Mouse (Mus musculus): ENCODE data around the gene C2cd2l.
"Not testable (repeated sequence)": the region's sequence is repeated elsewhere in the genome, so short reads cannot be mapped to it uniquely, and the experiment has no call there.

C2cd2l gene

GRCm38 (mm10) chr9:44319105-44319886 lies 789 bp downstream of the C2cd2l start:
- in situ Hi-C loops (cut with MboI; ENCODE audit: low pct_unique_long_range_greater_than_20kb in 1 of 2, low sequenced_read_pairs in 2 of 2, unreplicated experiment in 1 of 2), result no loop called here

GRCm38 (mm10) chr9:44318826-44319095 lies 1.3 kb downstream of the C2cd2l start:
- in situ Hi-C loops (cut with MboI; ENCODE audit: low pct_unique_long_range_greater_than_20kb in 1 of 2, low sequenced_read_pairs in 2 of 2, unreplicated experiment in 1 of 2), result no loop called here

DNA sequence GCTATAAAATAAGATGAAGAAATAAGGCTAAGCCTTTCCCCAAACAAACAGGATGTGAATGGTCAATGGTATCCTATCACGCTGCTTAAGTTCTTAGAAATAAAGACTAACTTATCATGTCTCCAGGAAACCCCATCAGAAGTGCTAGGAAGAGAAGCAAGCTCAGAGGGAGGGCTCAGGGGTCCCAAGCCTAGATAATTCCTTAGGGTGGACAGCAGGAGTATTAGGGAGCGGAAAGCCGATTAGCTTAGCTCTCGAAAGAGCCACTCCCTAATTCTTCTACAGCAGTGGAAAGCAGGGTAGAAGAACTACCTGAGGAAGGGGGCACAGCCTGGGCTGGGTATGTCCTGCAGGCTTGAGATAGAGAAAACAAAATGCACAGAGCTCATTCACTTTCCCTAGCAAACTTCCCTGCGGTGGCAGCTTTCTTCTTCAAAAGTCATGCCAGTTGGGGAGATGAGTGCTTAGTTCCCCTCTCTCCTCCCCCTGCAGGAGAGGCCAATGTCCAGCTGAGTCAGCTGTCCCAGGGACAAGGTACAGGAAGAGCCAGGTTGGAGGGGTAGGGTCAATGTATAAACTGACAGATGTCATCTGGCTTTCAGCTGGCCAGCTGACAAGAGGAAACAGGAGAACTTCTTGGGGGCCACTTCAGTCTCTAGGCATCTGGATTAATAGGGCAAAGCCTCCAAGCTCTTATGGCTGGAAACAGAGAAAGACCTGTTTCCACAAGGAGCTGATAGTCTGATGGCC lies 1.8 kb downstream of the C2cd2l start:
- in situ Hi-C loops (cut with MboI; ENCODE audit: low pct_unique_long_range_greater_than_20kb in 1 of 2, low sequenced_read_pairs in 2 of 2, unreplicated experiment in 1 of 2), result no loop called here

- in situ Hi-C loops (cut with MboI; ENCODE audit: low pct_unique_long_range_greater_than_20kb in 1 of 2, low sequenced_read_pairs in 2 of 2, unreplicated experiment in 1 of 2), result no loop called here
These were observed 2.6 kb downstream of the C2cd2l start for GRCm38 (mm10) chr9:44317452-44317851.

GRCm38 (mm10) chr9:44314910-44315309 lies 5.2 kb downstream of the C2cd2l start:
- in situ Hi-C loops (cut with MboI; ENCODE audit: low pct_unique_long_range_greater_than_20kb in 1 of 2, low sequenced_read_pairs in 2 of 2, unreplicated experiment in 1 of 2), result no loop called here

DNA sequence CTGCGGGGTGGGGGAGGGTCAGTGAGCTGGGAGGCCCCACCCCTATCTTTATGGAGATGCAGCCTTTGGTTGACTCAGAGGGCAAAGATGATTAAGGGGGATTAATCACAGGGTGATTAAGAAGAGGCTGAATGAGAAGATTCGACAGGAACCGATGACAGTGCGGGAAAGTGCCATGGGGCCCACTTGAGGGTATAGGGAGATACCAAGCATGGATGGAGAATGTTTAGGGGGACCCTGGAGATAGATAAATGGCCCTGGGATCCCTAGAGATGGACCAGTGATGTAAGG lies 5.9 kb downstream of the C2cd2l start:
- in situ Hi-C loops (cut with MboI; ENCODE audit: low pct_unique_long_range_greater_than_20kb in 1 of 2, low sequenced_read_pairs in 2 of 2, unreplicated experiment in 1 of 2), result no loop called here

- in situ Hi-C loops (cut with MboI; ENCODE audit: low pct_unique_long_range_greater_than_20kb in 1 of 2, low sequenced_read_pairs in 2 of 2, unreplicated experiment in 1 of 2), result no loop called here
These were observed 6.4 kb downstream of the C2cd2l start for GRCm38 (mm10) chr9:44313476-44314256.

DNA sequence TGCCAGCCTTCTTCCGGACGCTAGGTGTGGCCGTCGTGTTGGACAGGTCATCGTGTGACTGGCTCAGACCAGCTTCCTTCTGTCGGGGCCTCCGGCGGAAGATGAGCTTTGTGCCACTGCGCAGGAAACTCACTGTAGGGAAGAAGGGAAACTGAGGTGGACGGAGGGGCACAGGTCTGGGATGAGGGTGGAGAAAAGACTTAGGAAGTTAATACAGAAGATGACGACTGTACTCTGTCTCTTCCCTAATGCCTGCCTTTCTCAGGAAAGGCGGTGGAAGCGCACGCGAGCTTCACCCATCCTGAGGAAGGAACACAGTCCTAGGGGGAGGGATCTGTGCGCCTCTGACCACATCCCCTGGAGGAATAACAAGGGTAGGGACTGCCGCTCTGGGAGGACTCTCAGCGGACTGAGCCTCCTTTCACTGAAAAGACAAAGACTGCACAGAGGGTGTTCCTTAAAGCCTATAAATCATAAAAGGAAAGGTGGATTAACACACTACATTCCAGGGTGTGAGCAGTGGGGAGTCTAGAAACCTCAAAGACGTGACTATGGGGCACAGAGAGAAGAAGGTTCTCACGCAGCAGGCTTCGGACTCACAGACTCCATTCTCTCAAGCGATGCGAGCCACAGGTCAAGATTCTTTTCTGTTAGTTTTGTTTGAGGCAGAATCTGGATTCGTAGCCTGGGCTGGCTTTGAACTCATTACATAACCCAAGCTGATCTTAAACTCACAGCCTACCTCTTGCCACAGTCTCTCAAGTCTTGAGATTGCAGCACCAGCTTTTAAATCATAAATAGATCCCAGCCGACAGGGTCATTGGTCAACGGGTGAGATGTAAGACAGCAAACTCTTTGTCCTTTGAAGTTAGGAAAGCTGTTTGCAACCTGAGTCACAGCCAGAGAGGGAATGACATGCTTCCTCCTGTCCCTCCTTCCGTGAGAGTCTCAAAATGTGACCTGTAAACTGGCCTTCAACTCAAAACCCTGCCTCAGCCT lies 8.7 kb downstream of the C2cd2l start:
- in situ Hi-C loops (cut with MboI; ENCODE audit: low pct_unique_long_range_greater_than_20kb in 1 of 2, low sequenced_read_pairs in 2 of 2, unreplicated experiment in 1 of 2), result no loop called here

DNA sequence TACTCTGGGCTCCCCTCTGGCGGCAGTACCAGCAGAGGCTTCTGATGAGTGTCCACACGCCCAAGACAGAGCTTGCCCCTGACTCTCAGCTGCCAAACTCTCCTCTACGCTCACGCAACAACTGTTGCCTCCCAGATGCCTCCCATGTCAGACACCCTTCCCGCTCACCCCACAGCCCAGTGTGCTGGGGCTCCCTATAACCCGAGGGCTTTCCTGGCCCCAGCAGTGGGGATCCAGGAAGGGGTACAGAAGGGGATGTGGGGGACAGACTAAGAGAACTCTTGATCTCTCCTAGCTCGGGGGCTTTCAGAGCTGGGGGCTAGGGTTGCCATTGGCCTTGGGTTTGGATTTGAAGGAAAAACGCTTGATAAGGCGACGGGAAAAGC lies 9.3 kb downstream of the C2cd2l start:
- in situ Hi-C loops (cut with MboI; ENCODE audit: low pct_unique_long_range_greater_than_20kb in 1 of 2, low sequenced_read_pairs in 2 of 2, unreplicated experiment in 1 of 2), result no loop called here

DNA sequence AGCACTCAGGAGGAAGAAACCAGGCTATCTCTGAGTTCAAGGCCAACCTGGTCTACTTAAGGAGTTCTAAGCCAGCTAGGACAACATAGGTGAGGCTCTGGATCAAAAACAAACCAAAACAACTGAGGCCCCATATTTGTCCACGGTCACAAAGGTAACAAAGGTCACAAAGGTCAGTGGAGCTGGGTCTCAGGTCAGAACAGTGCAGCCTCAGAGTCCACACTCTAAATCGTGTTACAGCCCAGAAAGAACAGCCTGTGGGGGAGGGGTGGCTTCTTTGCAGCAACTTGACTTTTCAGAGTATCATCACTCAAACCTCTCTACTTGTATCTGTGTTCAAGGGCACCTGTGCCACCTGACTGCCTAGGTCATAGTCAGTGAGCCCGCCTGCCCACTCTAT lies 10.3 kb downstream of the C2cd2l start:
- in situ Hi-C loops (cut with MboI; ENCODE audit: low pct_unique_long_range_greater_than_20kb in 1 of 2, low sequenced_read_pairs in 2 of 2, unreplicated experiment in 1 of 2), result no loop called here

DNA sequence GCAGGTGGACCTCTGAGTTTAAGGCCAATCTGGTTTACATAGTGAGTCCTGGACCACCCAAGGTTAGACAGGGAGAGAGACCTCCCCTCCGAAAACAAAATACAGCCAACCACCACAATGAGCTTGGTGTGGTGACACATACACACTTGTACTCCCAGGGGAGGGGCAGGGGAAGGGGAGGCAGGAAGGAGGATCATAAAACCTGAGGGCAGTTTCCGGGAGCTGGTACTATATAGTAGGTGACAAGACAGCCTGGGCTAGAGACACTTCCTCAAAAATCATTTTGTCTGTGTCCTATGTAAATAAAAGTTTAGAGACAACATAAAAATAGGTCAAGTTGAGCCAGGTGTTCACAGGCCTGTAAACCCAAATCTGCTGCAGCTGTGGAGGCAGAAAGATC lies 12.8 kb downstream of the C2cd2l start:
- in situ Hi-C loops (cut with MboI; ENCODE audit: low pct_unique_long_range_greater_than_20kb in 1 of 2, low sequenced_read_pairs in 2 of 2, unreplicated experiment in 1 of 2), result no loop called here

DNA sequence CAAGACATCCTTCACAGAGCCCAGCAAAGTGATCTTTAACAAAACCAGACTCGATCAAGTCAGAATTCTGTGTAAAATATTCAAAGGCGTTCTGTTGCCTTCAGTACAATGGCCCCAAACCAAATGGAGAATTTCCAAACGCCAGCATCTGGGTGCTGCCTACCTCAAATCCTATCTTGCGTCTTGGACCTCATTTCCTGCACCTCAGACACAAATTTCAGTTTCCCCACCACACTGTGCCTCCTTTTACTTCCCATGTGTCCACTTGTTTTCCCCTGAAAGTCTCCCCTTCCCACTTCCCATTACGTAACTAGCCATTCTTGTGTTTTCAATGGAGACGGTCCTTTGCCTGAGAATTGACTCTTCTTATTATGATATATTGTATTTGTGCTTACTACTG lies 13.6 kb downstream of the C2cd2l start:
- in situ Hi-C loops (cut with MboI; ENCODE audit: low pct_unique_long_range_greater_than_20kb in 1 of 2, low sequenced_read_pairs in 2 of 2, unreplicated experiment in 1 of 2), result no loop called here

DNA sequence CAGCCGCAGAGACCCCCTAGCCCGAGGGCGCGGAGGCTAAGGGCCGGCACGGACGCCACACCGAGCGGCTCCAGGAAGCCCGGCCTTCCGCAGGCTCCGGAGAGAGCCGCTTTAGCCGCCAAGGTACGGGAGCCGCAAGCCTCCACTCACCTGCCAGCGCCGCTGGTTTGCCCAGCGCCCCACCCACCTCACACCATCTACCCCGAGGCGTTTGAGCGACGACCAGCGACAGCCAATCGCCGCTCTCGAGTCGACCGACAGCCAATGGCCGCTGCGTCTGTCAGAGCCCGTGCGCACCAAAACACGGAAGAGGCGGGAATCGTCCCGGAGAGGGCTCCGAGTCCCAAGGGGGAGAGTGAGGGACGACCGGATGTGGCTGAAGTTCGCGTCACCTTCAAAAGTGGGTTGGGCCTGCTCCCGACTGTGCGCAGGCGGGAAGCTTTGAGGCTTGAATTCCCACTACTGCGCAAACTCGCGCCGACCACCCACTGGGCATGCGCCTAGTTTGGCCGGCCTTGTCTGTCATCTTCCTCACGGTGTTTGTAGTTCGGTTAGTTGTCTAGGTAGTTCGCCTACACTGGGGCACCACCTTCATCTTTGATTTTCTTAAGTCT lies 14.5 kb downstream of the C2cd2l start, which contains the start of gene Hinfp:
Gene Hinfp, minus strand, starts transcription at position 206 of the 614 bp plus-strand sequence.
- in situ Hi-C loops (cut with MboI; ENCODE audit: low pct_unique_long_range_greater_than_20kb in 1 of 2, low sequenced_read_pairs in 2 of 2, unreplicated experiment in 1 of 2), result no loop called here

- in situ Hi-C loops (cut with MboI; ENCODE audit: low pct_unique_long_range_greater_than_20kb in 1 of 2, low sequenced_read_pairs in 2 of 2, unreplicated experiment in 1 of 2), result not testable (repeated sequence)
These were observed 20.1 kb downstream of the C2cd2l start for GRCm38 (mm10) chr9:44300001-44300400.

- in situ Hi-C loops (cut with MboI; ENCODE audit: low pct_unique_long_range_greater_than_20kb in 1 of 2, low sequenced_read_pairs in 2 of 2, unreplicated experiment in 1 of 2), result no loop called here
These were observed 27.6 kb downstream of the C2cd2l start for GRCm38 (mm10) chr9:44292490-44292889.

DNA sequence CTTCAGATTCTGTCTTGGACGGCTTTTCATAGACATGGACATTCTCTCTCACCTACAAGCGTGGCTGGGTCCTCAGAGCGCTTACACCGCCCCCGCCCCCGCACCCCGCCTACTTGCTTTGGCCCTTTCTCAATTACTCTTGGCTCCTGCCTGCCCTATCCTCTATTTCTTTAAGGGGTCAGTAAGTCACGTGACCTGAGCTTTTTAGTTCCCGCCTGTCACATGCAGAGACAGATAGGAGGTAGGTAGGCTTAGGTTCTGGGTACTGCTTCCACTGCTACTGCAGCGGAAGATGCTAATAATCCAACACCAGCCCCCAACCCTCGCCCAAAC lies 31.2 kb downstream of the C2cd2l start:
- in situ Hi-C loops (cut with MboI; ENCODE audit: low pct_unique_long_range_greater_than_20kb in 1 of 2, low sequenced_read_pairs in 2 of 2, unreplicated experiment in 1 of 2), result no loop called here

GRCm38 (mm10) chr9:44288076-44288958 lies 31.8 kb downstream of the C2cd2l start, which contains the start of gene Abcg4:
Gene Abcg4 (minus strand): TSS chr9:44288615.
- in situ Hi-C loops (cut with MboI; ENCODE audit: low pct_unique_long_range_greater_than_20kb in 1 of 2, low sequenced_read_pairs in 2 of 2, unreplicated experiment in 1 of 2), result no loop called here

Measured in mouse embryonic stem cell (cell line).